Mouse (Mus musculus) midbrain, embryonic 13.5 days (tissue): Measurements from ENCODE around the gene Col4a1. TPM values are rescaled to one million over a fixed set of nuclear protein-coding genes. Genes with fewer than 3 reads are reported as not detected.

Source experiments
- ATAC-seq: fragments of 200-750 bp; cut with Nextera tagmentation; 2 replicates; pipeline ENCODE4 v1.8.0; 2017; ENCODE audit warnings: mild to moderate bottlenecking, moderate TSS enrichment, moderate library complexity
- H3K27ac ChIP-seq: fragments of 300-500 bp; sonication (generic); 2 replicates; pipeline ENCODE4 v1.5.1; 2015; ENCODE audit warnings: inconsistent platforms, mild to moderate bottlenecking, moderate library complexity
- H3K27me3 ChIP-seq: fragments of 300-500 bp; sonication (generic); 2 replicates; pipeline ENCODE4 v1.6.1; 2015; ENCODE audit warnings: mild to moderate bottlenecking, inconsistent platforms
- H3K36me3 ChIP-seq: fragments of 300-500 bp; sonication (generic); 2 replicates; pipeline ENCODE4 v1.6.1; 2015; ENCODE audit warnings: mild to moderate bottlenecking, inconsistent platforms
- H3K4me1 ChIP-seq: fragments of 300-500 bp; sonication (generic); replicated peaks from 2 replicates; pipeline ENCODE4 v1.6.1; 2015; ENCODE audit warnings: inconsistent platforms
- H3K4me2 ChIP-seq: fragments of 300-500 bp; sonication (generic); replicated peaks from 2 replicates; pipeline ENCODE4 v1.6.1; 2015; ENCODE audit warnings: moderate library complexity, mild to moderate bottlenecking, inconsistent platforms
- H3K4me3 ChIP-seq: fragments of 300-500 bp; sonication (generic); replicated peaks from 2 replicates; pipeline ENCODE4 v1.5.1; 2015; ENCODE audit warnings: mild to moderate bottlenecking, inconsistent platforms
- H3K9ac ChIP-seq: fragments of 300-500 bp; sonication (generic); replicated peaks from 2 replicates; pipeline ENCODE4 v1.6.1; 2015; ENCODE audit warnings: mild to moderate bottlenecking, inconsistent platforms
- H3K9me3 ChIP-seq: fragments of 300-500 bp; sonication (generic); 2 replicates; pipeline ENCODE4 v1.6.1; 2016; ENCODE audit warnings: mild to moderate bottlenecking, inconsistent platforms
- WGBS: fragments of 180-500 bp; shearing (Covaris S2); methylation state at CpG from one replicate; pipeline ENCODE4 v1.1.7; 2015; 5-methylcytosine and 5-hydroxymethylcytosine counted together
- polyA plus RNA-seq: library from polyadenylated mRNA; unstranded; fragments of >200 nt; fragmentation: Nextera tagmentation; extraction: Ambion mirVana; gene quantifications from 2 replicates; pipeline ENCODE4 v1.2.1, GENCODE M21; 2015

Col4a1 gene
- polyA plus RNA-seq, 1 experiment from 2014 or later, result 83.4 TPM

DNA sequence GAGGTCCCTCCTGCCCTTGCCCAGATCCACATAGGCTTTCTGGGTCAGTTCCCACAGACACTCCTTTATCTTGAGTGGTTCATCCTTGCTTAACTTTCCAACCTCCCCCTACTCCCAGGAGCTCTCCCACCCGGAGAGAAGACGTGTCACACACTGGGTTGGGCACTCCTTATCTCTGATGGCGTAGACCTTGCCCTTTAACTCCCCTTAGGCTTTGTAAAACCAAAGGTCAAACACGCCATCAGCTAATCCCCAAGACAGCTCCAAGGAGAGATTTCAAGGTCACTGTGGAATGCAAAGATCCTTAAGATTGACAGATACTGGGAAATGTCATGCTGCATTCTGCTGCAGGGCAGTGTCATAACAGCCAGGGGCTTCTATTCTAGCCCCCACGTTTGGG, 3.4 kb downstream of the Col4a1 start:
- H3K4me2 ChIP-seq, result no peak overlapping the region
- no peaks in the 10 kb centered on the region for H3K36me3 ChIP-seq
- no peaks in the 10 kb centered on the region for H3K9me3 ChIP-seq
- ATAC-seq, result no peak
- WGBS, result 25% methylated on average over 5 of the region's 5 CpGs
- peaks cover 36% of the 10 kb centered on the region for H3K4me1 ChIP-seq
- no peak overlapping the region for H3K9ac ChIP-seq
- H3K27me3 ChIP-seq, result peaks cover 62% of the 10 kb centered on the region
- no peak overlapping the region for H3K27ac ChIP-seq
- H3K4me3 ChIP-seq, result no peak overlapping the region

GRCm38 (mm10) chr8:11308570-11308998, 4.0 kb downstream of the Col4a1 start:
- Histone ChIP-seq H3K4me3 (no peak overlapping the region), H3K9ac (no peak overlapping the region), H3K4me1 (peaks cover 31% of the 10 kb centered on the region), H3K4me2 (no peak overlapping the region), H3K9me3 (no peaks in the 10 kb centered on the region), H3K27ac (no peak overlapping the region), H3K36me3 (no peaks in the 10 kb centered on the region), H3K27me3 (peaks cover 56% of the 10 kb centered on the region)
- 11% methylated on average over 7 of the region's 7 CpGs for WGBS
- ATAC-seq, result no peak

DNA sequence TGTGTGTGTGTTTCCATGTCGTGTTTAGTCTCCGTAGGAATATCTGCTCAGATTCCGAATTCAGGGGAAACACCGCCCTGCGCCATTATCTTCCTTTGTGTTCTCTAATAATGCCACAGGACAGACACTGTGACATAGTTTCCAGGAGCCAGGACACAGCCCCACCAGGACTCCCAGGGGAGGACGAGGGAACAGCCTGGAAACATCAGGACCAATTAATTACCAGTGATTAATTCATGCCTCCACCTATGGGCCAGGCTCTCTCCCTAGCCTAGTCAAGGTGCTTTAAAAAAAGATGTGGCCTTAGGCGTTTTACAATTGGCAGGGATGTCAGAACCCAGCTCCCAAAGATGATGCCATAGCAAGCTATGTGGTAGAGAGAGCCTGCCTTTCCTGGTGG, 5.2 kb downstream of the Col4a1 start:
- peaks cover 20% of the 10 kb centered on the region for H3K4me1 ChIP-seq
- no peak overlapping the region for H3K4me2 ChIP-seq
- H3K27me3 ChIP-seq, result peaks cover 45% of the 10 kb centered on the region
- no peak overlapping the region for H3K27ac ChIP-seq
- H3K9ac ChIP-seq, result no peak overlapping the region
- WGBS, result 74% methylated on average over 7 of the region's 7 CpGs
- no peaks in the 10 kb centered on the region for H3K9me3 ChIP-seq
- no peaks in the 10 kb centered on the region for H3K36me3 ChIP-seq
- no peak overlapping the region for H3K4me3 ChIP-seq
- ATAC-seq, result 0 out of 2 replicates have a peak, but pooled peaks have one; percentile 7

DNA sequence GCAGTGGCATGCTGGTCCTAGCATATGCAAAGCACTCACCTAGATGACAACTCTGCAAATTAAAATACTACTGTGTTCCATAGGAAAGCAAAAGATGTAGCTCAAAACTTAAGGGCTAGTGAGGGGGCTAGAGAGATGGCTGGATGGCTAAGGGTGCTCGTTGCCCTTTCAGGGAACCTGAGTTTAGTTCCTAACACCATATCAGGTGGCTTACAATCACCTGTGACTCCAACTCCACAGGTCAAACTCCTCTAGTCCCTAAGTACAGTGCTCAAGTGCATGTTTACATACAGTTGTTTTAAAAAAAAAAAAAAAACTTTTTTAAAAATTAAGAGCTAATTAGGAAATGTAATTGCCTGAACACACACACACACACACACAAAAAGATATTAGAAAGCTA, 7.1 kb downstream of the Col4a1 start:
- Histone ChIP-seq H3K4me2 (no peak overlapping the region), H3K9ac (no peak overlapping the region), H3K27me3 (peaks cover 25% of the 10 kb centered on the region), H3K27ac (no peak overlapping the region), H3K36me3 (no peaks in the 10 kb centered on the region), H3K9me3 (no peaks in the 10 kb centered on the region), H3K4me1 (0 out of 2 replicates have a peak, but pooled peaks cover 10% of the 10 kb centered on the region), H3K4me3 (no peak overlapping the region)
- ATAC-seq, result no peak
- WGBS, result 88% methylated on average over 1 of the region's 1 CpGs

GRCm38 (mm10) chr8:11304027-11304601, 8.5 kb downstream of the Col4a1 start:
- Histone ChIP-seq H3K36me3 (no peaks in the 10 kb centered on the region), H3K9me3 (no peaks in the 10 kb centered on the region), H3K4me3 (no peak overlapping the region), H3K27me3 (peaks cover 11% of the 10 kb centered on the region; the same call in 1 of the 2 replicates), H3K9ac (no peak overlapping the region), H3K4me2 (no peak overlapping the region), H3K27ac (no peak overlapping the region), H3K4me1 (0 out of 2 replicates have a peak, but pooled peaks cover 10% of the 10 kb centered on the region)
- WGBS, result 90% methylated on average over 6 of the region's 6 CpGs
- ATAC-seq, result no peak

DNA sequence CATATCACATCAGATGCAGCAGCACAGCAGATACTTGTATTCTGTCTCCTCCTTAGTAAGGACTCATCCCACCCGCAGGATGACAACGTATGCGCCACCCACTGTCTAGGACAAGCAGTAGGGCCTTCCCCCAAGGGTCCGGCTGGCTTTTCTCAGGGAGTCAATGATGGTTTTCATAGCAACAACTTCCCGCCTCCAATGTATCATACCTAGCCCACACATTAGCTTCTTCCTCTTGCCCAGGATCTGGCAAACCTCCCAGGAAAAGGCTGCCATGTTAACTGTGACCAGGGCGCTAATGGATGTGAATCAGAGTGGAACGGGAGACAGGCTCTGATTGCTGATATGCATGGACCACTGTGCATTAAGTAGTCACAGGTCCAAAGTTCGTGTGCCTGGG, 12.2 kb downstream of the Col4a1 start:
- H3K27ac ChIP-seq, result no peak overlapping the region
- no peaks in the 10 kb centered on the region for H3K36me3 ChIP-seq
- no peak overlapping the region for H3K4me3 ChIP-seq
- no peak overlapping the region for H3K9ac ChIP-seq
- H3K4me1 ChIP-seq, result no peaks in the 10 kb centered on the region
- no peaks in the 10 kb centered on the region for H3K27me3 ChIP-seq
- H3K4me2 ChIP-seq, result no peak overlapping the region
- no peaks in the 10 kb centered on the region for H3K9me3 ChIP-seq
- ATAC-seq, result 0 out of 2 replicates have a peak, but pooled peaks have one; percentile 17
- WGBS, result 87% methylated on average over 8 of the region's 8 CpGs

GRCm38 (mm10) chr8:11299317-11299602, 13.4 kb downstream of the Col4a1 start:
- H3K4me1 ChIP-seq, result no peaks in the 10 kb centered on the region
- H3K4me3 ChIP-seq, result no peak overlapping the region
- H3K4me2 ChIP-seq, result no peak overlapping the region
- 87% methylated on average over 3 of the region's 3 CpGs for WGBS
- ATAC-seq, result no peak
- H3K27ac ChIP-seq, result no peak overlapping the region
- no peaks in the 10 kb centered on the region for H3K36me3 ChIP-seq
- H3K9ac ChIP-seq, result no peak overlapping the region
- no peaks in the 10 kb centered on the region for H3K27me3 ChIP-seq
- H3K9me3 ChIP-seq, result no peaks in the 10 kb centered on the region

DNA sequence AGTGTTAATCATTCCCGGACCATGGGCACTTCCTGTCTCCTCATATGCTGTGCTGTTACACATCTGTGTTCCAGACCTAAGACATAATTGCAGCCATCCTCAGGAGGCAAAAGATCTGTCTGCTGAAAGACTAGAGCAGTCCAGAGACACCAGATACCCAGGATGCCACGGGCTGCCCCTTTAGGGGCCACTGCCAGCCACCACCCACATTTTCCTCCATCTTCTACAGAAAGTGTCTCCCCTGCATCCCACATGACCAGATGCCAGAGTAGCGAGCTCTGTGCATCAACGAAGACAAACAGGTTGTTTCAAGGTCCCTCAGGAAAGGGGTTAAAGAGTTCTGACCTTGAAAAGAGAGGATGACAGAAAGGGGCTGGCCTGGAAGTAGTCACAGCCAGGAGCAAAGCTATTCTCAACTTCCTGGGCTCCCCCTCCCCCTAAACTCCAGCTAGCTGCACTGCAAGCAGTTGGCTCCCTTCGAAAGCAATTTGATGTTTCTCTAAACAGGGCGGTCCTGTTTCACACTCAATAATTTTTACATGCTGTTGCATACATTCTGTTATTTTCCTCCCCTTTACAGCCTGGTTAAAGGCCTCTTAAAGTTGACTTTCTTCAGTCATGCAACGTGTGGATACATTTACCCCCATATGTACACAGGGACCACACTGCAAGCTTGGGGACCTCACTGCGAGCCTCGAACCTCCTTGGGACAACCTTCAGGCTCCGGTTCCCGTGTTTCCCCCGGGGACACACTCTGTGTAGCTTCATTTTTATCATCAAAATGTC, 13.9 kb downstream of the Col4a1 start:
- no peak overlapping the region for H3K9ac ChIP-seq
- WGBS, result 83% methylated on average over 12 of the region's 12 CpGs
- no peak overlapping the region for H3K4me3 ChIP-seq
- ATAC-seq, result no peak
- no peaks in the 10 kb centered on the region for H3K9me3 ChIP-seq
- H3K4me1 ChIP-seq, result no peaks in the 10 kb centered on the region
- H3K27ac ChIP-seq, result no peak overlapping the region
- no peaks in the 10 kb centered on the region for H3K27me3 ChIP-seq
- H3K36me3 ChIP-seq, result no peaks in the 10 kb centered on the region
- no peak overlapping the region for H3K4me2 ChIP-seq

- no peaks in the 10 kb centered on the region for H3K36me3 ChIP-seq
- H3K9me3 ChIP-seq, result no peaks in the 10 kb centered on the region
- no peaks in the 10 kb centered on the region for H3K4me1 ChIP-seq
- H3K27me3 ChIP-seq, result no peaks in the 10 kb centered on the region
- H3K4me3 ChIP-seq, result no peak overlapping the region
- WGBS, result 87% methylated on average over 8 of the region's 8 CpGs
- no peak overlapping the region for H3K4me2 ChIP-seq
- no peak overlapping the region for H3K9ac ChIP-seq
- no peak for ATAC-seq
- no peak overlapping the region for H3K27ac ChIP-seq
Measured at GRCm38 (mm10) chr8:11297141-11297838, 15.3 kb downstream of the Col4a1 start.

DNA sequence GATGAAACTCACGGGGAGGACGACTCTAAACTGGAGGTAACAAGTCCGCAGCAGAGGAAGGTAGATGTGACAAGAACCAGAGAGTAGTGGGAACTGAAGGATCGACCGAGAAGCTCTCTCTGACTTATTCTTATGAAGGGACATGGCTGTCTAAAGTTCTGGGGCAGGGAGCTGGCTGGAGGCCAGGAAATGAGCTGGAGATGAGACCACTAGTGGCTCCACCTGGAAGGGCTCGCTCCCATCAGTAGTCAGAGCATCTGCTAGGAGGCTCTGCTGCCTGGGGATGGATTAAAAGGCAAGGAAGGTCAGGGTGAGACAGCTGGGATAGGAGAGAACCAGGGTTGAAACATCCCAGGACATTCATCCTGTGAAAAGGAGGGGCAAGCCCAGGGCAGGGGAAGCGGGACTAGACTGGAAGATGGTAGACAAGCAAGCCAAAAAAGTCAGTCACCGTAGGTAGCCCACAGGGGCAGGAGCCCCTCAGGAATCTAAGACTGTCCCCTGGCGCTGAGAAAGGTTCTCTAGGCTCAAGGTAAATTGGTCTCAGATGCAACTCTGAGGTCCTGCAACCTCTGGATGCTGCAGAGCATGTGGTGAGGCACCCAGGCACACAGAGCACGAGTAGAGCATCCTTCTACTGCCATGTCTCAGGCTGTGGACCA, 16.2 kb downstream of the Col4a1 start:
- Histone ChIP-seq H3K36me3 (no peaks in the 10 kb centered on the region), H3K4me3 (no peak overlapping the region), H3K9me3 (no peaks in the 10 kb centered on the region), H3K27me3 (no peaks in the 10 kb centered on the region), H3K4me2 (no peak overlapping the region), H3K4me1 (no peaks in the 10 kb centered on the region), H3K9ac (no peak overlapping the region), H3K27ac (no peak overlapping the region)
- WGBS, result 88% methylated on average over 10 of the region's 10 CpGs
- no peak for ATAC-seq

GRCm38 (mm10) chr8:11292611-11293010, 20.0 kb downstream of the Col4a1 start:
- H3K27me3 ChIP-seq, result no peaks in the 10 kb centered on the region
- no peak overlapping the region for H3K9ac ChIP-seq
- H3K27ac ChIP-seq, result no peak overlapping the region
- H3K36me3 ChIP-seq, result no peaks in the 10 kb centered on the region
- 76% methylated on average over 3 of the region's 3 CpGs for WGBS
- H3K4me2 ChIP-seq, result no peak overlapping the region
- H3K9me3 ChIP-seq, result no peaks in the 10 kb centered on the region
- no peak for ATAC-seq
- peaks cover 6% of the 10 kb centered on the region; the same call in 1 of the 2 replicates for H3K4me1 ChIP-seq
- no peak overlapping the region for H3K4me3 ChIP-seq

- no peak overlapping the region for H3K9ac ChIP-seq
- H3K4me2 ChIP-seq, result no peak overlapping the region
- H3K27me3 ChIP-seq, result no peaks in the 10 kb centered on the region
- H3K4me1 ChIP-seq, result peaks cover 6% of the 10 kb centered on the region; the same call in 1 of the 2 replicates
- no peak overlapping the region for H3K4me3 ChIP-seq
- no peaks in the 10 kb centered on the region for H3K9me3 ChIP-seq
- ATAC-seq, result no peak
- no peaks in the 10 kb centered on the region for H3K36me3 ChIP-seq
- no peak overlapping the region for H3K27ac ChIP-seq
- WGBS, result 4% methylated on average over 1 of the region's 1 CpGs
Measured at GRCm38 (mm10) chr8:11290533-11290932, 22.1 kb downstream of the Col4a1 start.
